Mouse (Mus musculus): ENCODE results near the gene Cspg5. TPM values are rescaled to one million over a fixed set of nuclear protein-coding genes. Genes with fewer than 3 reads are reported as not detected.

The Cspg5 gene
- total RNA-seq, 2 experiments from 2014 or later, result 307 to 311 TPM

- peak; percentile 79 to 92 for DNase-seq (ENCODE audit: extremely low spot score in 1 of 2, low spot score in 1 of 2)
Measured at GRCm38 (mm10) chr9:110304969-110305651, 61.5 kb downstream of the Cspg5 start, which contains the start of gene Elp6. TSS of gene Elp6 (plus strand) at chr9:110305173.

- DNase-seq (ENCODE audit: extremely low spot score in 1 of 2, low spot score in 1 of 2), result no peak
Measured at GRCm38 (mm10) chr9:110306371-110306770, 62.8 kb downstream of the Cspg5 start.

Small RNA genes within 50 kb of the gene (microRNA-seq; reads per million reads assigned to microRNA genes)
- gene Mir6236, result 38.6 to 57.7 reads per million in 2 experiments

Other genes with a start within 250 kb of the Cspg5 start
- 10 to 100 TPM; 54.6 to 65.9 TPM for gene Smarcc1, start 126.1 kb upstream of the Cspg5 start, total RNA-seq (2021)
- gene Dhx30, start 126.0 kb upstream of the Cspg5 start, total RNA-seq (2021), result 100 to 1,000 TPM; 161 to 170 TPM
- 10 to 100 TPM; 11.3 to 14.1 TPM for gene Elp6, start 61.4 kb downstream of the Cspg5 start, total RNA-seq (2021)
- gene Scap, start 89.5 kb downstream of the Cspg5 start, total RNA-seq (2021), result 100 to 1,000 TPM in 1 of 2 experiments, 10 to 100 TPM in 1; 95.5 to 102 TPM
- 10 to 100 TPM; 40.9 to 57.8 TPM for gene Ptpn23, start 164.4 kb downstream of the Cspg5 start, total RNA-seq (2021)
- gene Ngp, start 176.0 kb downstream of the Cspg5 start, total RNA-seq (2021), result under 1 TPM in 1 of 2 experiments, not detected in 1; 0.30 TPM
- 10 to 100 TPM; 21.7 to 24.5 TPM for gene Klhl18, start 232.9 kb downstream of the Cspg5 start, total RNA-seq (2021)
- 1 to 10 TPM; 2.5 to 2.9 TPM for gene Kif9, start 233.2 kb downstream of the Cspg5 start, total RNA-seq (2021)